Mouse (Mus musculus) kidney, embryonic 15.5 days (tissue): ENCODE data around the gene Fndc11. TPM values are rescaled to one million over a fixed set of nuclear protein-coding genes. Genes with fewer than 3 reads are reported as not detected.
A peak's percentile ranks its signal among the peaks of the same experiment; 100 is the strongest.
"Not testable (repeated sequence)": the region's sequence is repeated elsewhere in the genome, so short reads cannot be mapped to it uniquely, and the experiment has no call there.

Experiments
- ATAC-seq: fragments of 200-750 bp; cut with Nextera tagmentation; replicated peaks from 2 replicates; pipeline ENCODE4 v1.8.0; 2017; ENCODE audit warnings: moderate TSS enrichment; ENCODE audit not compliant: low FRiP score
- H3K27ac ChIP-seq: fragments of 300-500 bp; sonication (generic); 2 replicates; pipeline ENCODE4 v1.5.1; 2015; ENCODE audit warnings: mild to moderate bottlenecking, inconsistent platforms
- H3K27me3 ChIP-seq: fragments of 300-500 bp; sonication (generic); 2 replicates; pipeline ENCODE4 v1.6.1; 2015; ENCODE audit warnings: inconsistent platforms
- H3K36me3 ChIP-seq: fragments of 300-500 bp; sonication (generic); 2 replicates; pipeline ENCODE4 v1.6.1; 2015; ENCODE audit warnings: inconsistent platforms
- H3K4me1 ChIP-seq: fragments of 300-500 bp; sonication (generic); 2 replicates; pipeline ENCODE4 v1.6.1; 2015; ENCODE audit warnings: inconsistent platforms
- H3K4me2 ChIP-seq: fragments of 300-500 bp; sonication (generic); 2 replicates; pipeline ENCODE4 v1.6.1; 2015; ENCODE audit warnings: moderate library complexity, mild to moderate bottlenecking, inconsistent platforms
- H3K4me3 ChIP-seq: fragments of 300-500 bp; sonication (generic); replicated peaks from 2 replicates; pipeline ENCODE4 v1.5.1; 2015; ENCODE audit warnings: mild to moderate bottlenecking, inconsistent platforms
- H3K9ac ChIP-seq: fragments of 300-500 bp; sonication (generic); 2 replicates; pipeline ENCODE4 v1.6.1; 2015; ENCODE audit warnings: mild to moderate bottlenecking, inconsistent platforms
- H3K9me3 ChIP-seq: fragments of 300-500 bp; sonication (generic); replicated peaks from 2 replicates; pipeline ENCODE4 v1.6.1; 2016; ENCODE audit warnings: inconsistent platforms
- WGBS: fragments of 180-500 bp; shearing (Covaris S2); methylation state at CpG from one replicate; pipeline ENCODE4 v1.1.7; 2015; ENCODE audit warnings: mixed read lengths; 5-methylcytosine and 5-hydroxymethylcytosine counted together
- polyA plus RNA-seq: library from polyadenylated mRNA; unstranded; fragments of >200 nt; fragmentation: Nextera tagmentation; extraction: Ambion mirVana; gene quantifications from 2 replicates; pipeline ENCODE4 v1.2.1, GENCODE M21; 2015

The Fndc11 gene
- 0.14 and 0.26 TPM in 2 replicates for polyA plus RNA-seq

GRCm38 (mm10) chr2:181219538-181220216 lies at the start of gene Fndc11:
TSS of gene Fndc11 (plus strand) at chr2:181220013.
- no peaks in the 10 kb centered on the region for H3K9me3 ChIP-seq
- no peak within 1 kb of the TSS for H3K9ac ChIP-seq
- H3K36me3 ChIP-seq = no peaks in the 10 kb centered on the region
- 1% methylated on average over 25 of the region's 25 CpGs for WGBS
- H3K4me3 ChIP-seq = peak within 1 kb of the TSS; percentile 35
- peak within 1 kb of the TSS; percentile 85 for H3K27ac ChIP-seq
- ATAC-seq = peak; percentile 95
- peak within 1 kb of the TSS; percentile 61 for H3K4me2 ChIP-seq
- peaks cover 32% of the 10 kb centered on the region for H3K4me1 ChIP-seq
- peaks cover 5% of the 10 kb centered on the region; the same call in 1 of the 2 replicates for H3K27me3 ChIP-seq

- 77% methylated on average over 3 of the region's 3 CpGs for WGBS
Measured at GRCm38 (mm10) chr2:181174646-181175045, 45.2 kb upstream of the Fndc11 start.

DNA sequence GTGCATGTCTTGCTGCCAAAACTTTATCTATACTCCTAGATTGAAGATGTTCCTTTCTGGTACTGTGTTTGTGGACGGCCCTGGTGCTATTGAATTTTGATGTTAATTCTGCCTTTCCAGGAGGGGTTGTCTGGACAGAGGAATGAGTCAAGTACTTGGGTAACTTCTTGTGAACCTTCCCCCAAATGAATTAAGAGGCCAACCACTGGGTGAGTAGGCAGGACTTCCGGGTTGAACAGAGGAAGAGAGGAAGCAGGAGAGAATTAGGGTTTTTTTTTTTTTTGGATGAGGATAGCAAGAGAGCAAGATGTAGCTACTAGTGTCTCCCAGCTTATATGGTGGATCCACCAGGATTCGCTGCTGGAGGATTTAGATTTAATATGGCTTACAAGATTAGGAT lies 41.8 kb upstream of the Fndc11 start:
- H3K9ac ChIP-seq = no peak overlapping the region
- H3K36me3 ChIP-seq = no peaks in the 10 kb centered on the region
- ATAC-seq = no peak
- no peaks in the 10 kb centered on the region for H3K9me3 ChIP-seq
- no peaks in the 10 kb centered on the region for H3K4me1 ChIP-seq
- no peak overlapping the region for H3K27ac ChIP-seq
- no peak overlapping the region for H3K4me2 ChIP-seq
- 77% methylated on average over 3 of the region's 3 CpGs for WGBS
- H3K4me3 ChIP-seq = no peak overlapping the region
- no peaks in the 10 kb centered on the region for H3K27me3 ChIP-seq

More at GRCm38 (mm10) chr2:181174646-181175045, 45.2 kb upstream of the Fndc11 start:
- no peak overlapping the region for H3K4me2 ChIP-seq
- no peak overlapping the region for H3K9ac ChIP-seq
- H3K4me1 ChIP-seq = no peaks in the 10 kb centered on the region
- H3K27me3 ChIP-seq = no peaks in the 10 kb centered on the region
- 0 out of 2 replicates have a peak, but pooled peaks cover 1% of the 10 kb centered on the region for H3K9me3 ChIP-seq
- ATAC-seq = no peak
- H3K27ac ChIP-seq = no peak overlapping the region
- no peak overlapping the region for H3K4me3 ChIP-seq
- no peaks in the 10 kb centered on the region for H3K36me3 ChIP-seq

DNA sequence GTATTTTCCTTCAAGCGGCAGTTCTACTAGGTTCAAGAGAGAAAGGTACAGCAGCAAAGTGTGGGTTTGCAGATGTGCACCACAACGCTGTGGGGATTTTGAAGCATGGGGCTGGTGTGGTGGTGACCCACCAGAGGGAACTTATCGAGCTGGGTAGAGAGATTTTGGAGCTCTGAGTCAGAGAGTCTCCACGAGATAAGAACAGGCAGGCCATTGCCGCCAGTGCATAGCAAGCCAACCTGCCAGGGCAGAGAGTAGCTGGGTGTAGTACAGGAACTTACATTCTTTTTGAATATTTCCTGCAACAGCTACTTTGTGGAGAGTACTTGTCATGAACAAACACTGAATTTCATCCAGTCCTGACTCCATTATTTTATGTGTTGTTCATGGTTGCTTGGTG lies 41.3 kb upstream of the Fndc11 start:
- H3K9me3 ChIP-seq = no peaks in the 10 kb centered on the region
- H3K4me1 ChIP-seq = no peaks in the 10 kb centered on the region
- no peaks in the 10 kb centered on the region for H3K27me3 ChIP-seq
- H3K4me2 ChIP-seq = no peak overlapping the region
- ATAC-seq = no peak
- no peak overlapping the region for H3K9ac ChIP-seq
- no peaks in the 10 kb centered on the region for H3K36me3 ChIP-seq
- 83% methylated on average over 5 of the region's 5 CpGs for WGBS
- no peak overlapping the region for H3K27ac ChIP-seq
- H3K4me3 ChIP-seq = no peak overlapping the region

DNA sequence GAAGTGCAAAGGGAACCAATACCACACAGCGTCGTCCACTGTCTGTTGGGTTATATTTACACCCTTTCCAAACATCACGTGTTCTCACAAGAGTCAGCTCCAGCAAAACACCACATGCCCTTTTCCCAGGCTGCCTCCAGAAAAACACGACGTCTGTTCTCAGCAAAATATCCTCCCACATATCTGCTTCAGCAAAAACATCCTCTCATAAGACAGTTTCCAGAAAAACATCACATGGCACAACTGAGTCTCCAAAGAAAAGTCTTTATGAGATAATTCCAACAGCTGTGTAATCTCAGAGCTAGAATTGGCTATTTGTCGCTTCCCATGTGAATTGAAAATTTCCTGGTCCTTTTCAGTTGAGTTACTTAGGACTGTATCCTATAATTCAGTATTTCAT lies 38.9 kb upstream of the Fndc11 start:
- ATAC-seq = no peak
- Histone ChIP-seq H3K9ac (no peak overlapping the region), H3K9me3 (no peaks in the 10 kb centered on the region), H3K4me2 (no peak overlapping the region), H3K36me3 (no peaks in the 10 kb centered on the region), H3K4me3 (no peak overlapping the region), H3K27me3 (no peaks in the 10 kb centered on the region), H3K4me1 (no peaks in the 10 kb centered on the region), H3K27ac (no peak overlapping the region)
- 61% methylated on average over 6 of the region's 6 CpGs for WGBS

- WGBS = under 1% methylated on average over 14 of the region's 14 CpGs
- peak overlapping the region; percentile 87 for H3K9ac ChIP-seq
- H3K4me2 ChIP-seq = peak overlapping the region; percentile 88
- H3K9me3 ChIP-seq = no peaks in the 10 kb centered on the region
- peak overlapping the region; percentile 96 for H3K27ac ChIP-seq
- H3K27me3 ChIP-seq = no peaks in the 10 kb centered on the region
- H3K4me1 ChIP-seq = peaks cover 12% of the 10 kb centered on the region
- peak; percentile 84 for ATAC-seq
- H3K36me3 ChIP-seq = peaks cover 16% of the 10 kb centered on the region
- peak overlapping the region; percentile 81 for H3K4me3 ChIP-seq
Measured at GRCm38 (mm10) chr2:181186635-181187034, 33.2 kb upstream of the Fndc11 start.

GRCm38 (mm10) chr2:181187121-181188000 lies 32.5 kb upstream of the Fndc11 start, which contains the start of gene Ppdpf:
TSS of gene Ppdpf (plus strand) at chr2:181187247.
- H3K27me3 ChIP-seq = no peaks in the 10 kb centered on the region
- H3K9me3 ChIP-seq = no peaks in the 10 kb centered on the region
- H3K4me3 ChIP-seq = peak within 1 kb of the TSS; percentile 81
- peak within 1 kb of the TSS; percentile 88 for H3K4me2 ChIP-seq
- ATAC-seq = peak; percentile 98
- H3K9ac ChIP-seq = peak within 1 kb of the TSS; percentile 87
- peaks cover 16% of the 10 kb centered on the region for H3K36me3 ChIP-seq
- WGBS = under 1% methylated on average over 64 of the region's 64 CpGs
- peak within 1 kb of the TSS; percentile 96 for H3K27ac ChIP-seq
- peaks cover 12% of the 10 kb centered on the region for H3K4me1 ChIP-seq

GRCm38 (mm10) chr2:181188681-181189080 lies 31.1 kb upstream of the Fndc11 start:
- WGBS = 52% methylated on average over 2 of the region's 2 CpGs
- H3K27me3 ChIP-seq = no peaks in the 10 kb centered on the region
- peak overlapping the region; percentile 88 for H3K4me2 ChIP-seq
- H3K36me3 ChIP-seq = peaks cover 16% of the 10 kb centered on the region
- no peaks in the 10 kb centered on the region for H3K9me3 ChIP-seq
- H3K4me1 ChIP-seq = peaks cover 12% of the 10 kb centered on the region
- H3K9ac ChIP-seq = no peak overlapping the region
- peak overlapping the region; percentile 81 for H3K4me3 ChIP-seq
- peak overlapping the region; percentile 82 for H3K27ac ChIP-seq
- ATAC-seq = no peak

DNA sequence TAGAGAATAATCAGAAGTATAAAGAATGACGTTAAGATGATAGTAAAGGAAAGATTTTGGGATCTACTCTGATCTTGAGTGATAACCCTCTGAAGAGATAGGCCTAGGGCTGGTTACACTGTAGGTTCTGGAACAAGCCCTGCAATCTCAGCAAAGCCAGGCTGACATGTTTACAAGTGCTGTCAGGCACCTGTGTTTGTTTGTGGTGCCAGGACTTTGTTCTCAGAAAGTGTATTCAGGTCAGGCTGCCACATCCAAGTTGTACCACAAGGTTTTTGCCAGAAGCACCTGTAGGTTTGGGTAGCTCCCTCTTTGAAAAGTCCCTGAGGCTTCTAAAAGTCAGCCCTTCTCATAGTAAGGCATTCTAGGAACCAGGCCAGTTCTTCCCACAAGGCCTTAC lies 30.5 kb upstream of the Fndc11 start:
- Histone ChIP-seq H3K27me3 (no peaks in the 10 kb centered on the region), H3K4me3 (no peak overlapping the region), H3K36me3 (peaks cover 16% of the 10 kb centered on the region), H3K4me1 (peaks cover 12% of the 10 kb centered on the region), H3K4me2 (no peak overlapping the region), H3K9me3 (no peaks in the 10 kb centered on the region), H3K27ac (peak overlapping the region; percentile 82; the same call in 1 of the 2 replicates), H3K9ac (no peak overlapping the region)
- no peak for ATAC-seq
- 88% methylated on average over 1 of the region's 1 CpGs for WGBS

GRCm38 (mm10) chr2:181191385-181191784 lies 28.4 kb upstream of the Fndc11 start:
- H3K36me3 ChIP-seq = peaks cover 16% of the 10 kb centered on the region
- H3K27me3 ChIP-seq, H3K4me2 ChIP-seq, H3K9me3 ChIP-seq, ATAC-seq, H3K27ac ChIP-seq, H3K9ac ChIP-seq, H3K4me3 ChIP-seq: not testable (repeated sequence)
- 76% methylated on average over 4 of the region's 4 CpGs for WGBS
- peaks cover 12% of the 10 kb centered on the region for H3K4me1 ChIP-seq

DNA sequence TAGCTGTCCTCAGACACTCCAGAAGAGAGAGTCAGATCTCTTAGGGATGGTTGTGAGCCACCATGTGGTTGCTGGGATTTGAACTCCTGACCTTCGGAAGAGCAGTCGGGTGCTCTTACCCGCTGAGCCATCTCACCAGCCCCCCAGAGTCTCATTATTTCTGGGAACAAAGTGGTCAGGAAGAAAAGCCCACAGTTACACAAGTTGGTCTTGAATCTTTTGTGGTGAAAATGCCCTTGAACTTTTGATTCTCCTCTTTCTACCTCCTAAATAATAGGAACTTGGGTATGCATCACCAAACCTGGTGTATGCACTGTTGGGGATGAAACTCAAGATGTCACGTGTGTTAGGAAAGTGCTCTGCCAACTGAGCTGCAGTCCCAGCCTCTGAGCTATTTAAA lies 27.9 kb upstream of the Fndc11 start:
- Histone ChIP-seq H3K4me2 (no peak overlapping the region), H3K4me3 (no peak overlapping the region), H3K9me3 (no peaks in the 10 kb centered on the region), H3K27ac (no peak overlapping the region), H3K27me3 (no peaks in the 10 kb centered on the region), H3K4me1 (peaks cover 12% of the 10 kb centered on the region), H3K36me3 (peaks cover 16% of the 10 kb centered on the region), H3K9ac (no peak overlapping the region)
- WGBS = 69% methylated on average over 4 of the region's 4 CpGs
- ATAC-seq = no peak

GRCm38 (mm10) chr2:181193044-181193443 lies 26.8 kb upstream of the Fndc11 start:
- Histone ChIP-seq H3K9me3 (no peaks in the 10 kb centered on the region), H3K4me1 (peaks cover 11% of the 10 kb centered on the region), H3K4me3 (no peak overlapping the region), H3K27me3 (no peaks in the 10 kb centered on the region), H3K36me3 (peaks cover 16% of the 10 kb centered on the region), H3K27ac (no peak overlapping the region), H3K4me2 (no peak overlapping the region), H3K9ac (no peak overlapping the region)
- no peak for ATAC-seq
- 72% methylated on average over 3 of the region's 3 CpGs for WGBS
